Mouse (Mus musculus) forebrain, embryonic 13.5 days (tissue): ENCODE measurements around the gene Ppfia1. TPM values are rescaled to one million over a fixed set of nuclear protein-coding genes. Genes with fewer than 3 reads are reported as not detected.

ENCODE experiments used
- ATAC-seq: fragments of 200-750 bp; cut with Nextera tagmentation; 2 replicates; pipeline ENCODE4 v1.8.0; 2017
- H3K27ac ChIP-seq: fragments of 300-500 bp; sonication (generic); 2 replicates; pipeline ENCODE4 v1.5.1; 2015; ENCODE audit warnings: inconsistent platforms, mild to moderate bottlenecking, moderate library complexity
- H3K27me3 ChIP-seq: fragments of 300-500 bp; sonication (generic); 2 replicates; pipeline ENCODE4 v1.6.1; 2015; ENCODE audit warnings: mild to moderate bottlenecking, inconsistent platforms
- H3K36me3 ChIP-seq: fragments of 300-500 bp; sonication (generic); 2 replicates; pipeline ENCODE4 v1.6.1; 2015; ENCODE audit warnings: mild to moderate bottlenecking, inconsistent platforms; ENCODE audit not compliant: poor library complexity, severe bottlenecking
- H3K4me1 ChIP-seq: fragments of 300-500 bp; sonication (generic); 2 replicates; pipeline ENCODE4 v1.6.1; 2015; ENCODE audit warnings: inconsistent platforms
- H3K4me2 ChIP-seq: fragments of 300-500 bp; sonication (generic); 2 replicates; pipeline ENCODE4 v1.6.1; 2015; ENCODE audit warnings: inconsistent platforms, mild to moderate bottlenecking, moderate library complexity
- H3K4me3 ChIP-seq: fragments of 300-500 bp; sonication (generic); 2 replicates; pipeline ENCODE4 v1.5.1; 2015; ENCODE audit warnings: mild to moderate bottlenecking, inconsistent platforms
- H3K9ac ChIP-seq: fragments of 300-500 bp; sonication (generic); 2 replicates; pipeline ENCODE4 v1.6.1; 2015; ENCODE audit warnings: mild to moderate bottlenecking, inconsistent platforms
- H3K9me3 ChIP-seq: fragments of 300-500 bp; sonication (generic); replicated peaks from 2 replicates; pipeline ENCODE4 v1.6.1; 2016; ENCODE audit warnings: inconsistent platforms
- WGBS: fragments of 180-500 bp; shearing (Covaris S2); methylation state at CpG from one replicate; pipeline ENCODE4 v1.1.7; 2015; 5-methylcytosine and 5-hydroxymethylcytosine counted together
- polyA plus RNA-seq: library from polyadenylated mRNA; unstranded; fragments of >200 nt; fragmentation: Nextera tagmentation; extraction: Ambion mirVana; gene quantifications from 2 replicates; pipeline ENCODE4 v1.2.1, GENCODE M21; 2015

The Ppfia1 gene
- polyA plus RNA-seq, 1 experiment from 2014 or later: 29.0 TPM

- WGBS: 94% methylated on average over 5 of the region's 5 CpGs
- Histone ChIP-seq H3K27me3 (no peaks in the 10 kb centered on the region), H3K36me3 (peaks cover 55% of the 10 kb centered on the region)
Observed at GRCm38 (mm10) chr7:144519852-144520251, 33.7 kb downstream of the Ppfia1 start.

GRCm38 (mm10) chr7:144516711-144517110 lies 36.8 kb downstream of the Ppfia1 start:
- Histone ChIP-seq H3K4me2 (no peak overlapping the region), H3K9me3 (no peaks in the 10 kb centered on the region), H3K9ac (no peak overlapping the region), H3K27me3 (no peaks in the 10 kb centered on the region), H3K4me3 (no peak overlapping the region), H3K36me3 (peaks cover 87% of the 10 kb centered on the region), H3K27ac (no peak overlapping the region), H3K4me1 (no peaks in the 10 kb centered on the region)
- WGBS: 79% methylated on average over 5 of the region's 5 CpGs
- ATAC-seq: no peak

More at GRCm38 (mm10) chr7:144519852-144520251, 33.7 kb downstream of the Ppfia1 start:
- Histone ChIP-seq H3K9ac (no peak overlapping the region), H3K4me2 (no peak overlapping the region), H3K4me3 (no peak overlapping the region), H3K4me1 (no peaks in the 10 kb centered on the region), H3K27ac (no peak overlapping the region), H3K9me3 (no peaks in the 10 kb centered on the region)
- ATAC-seq: no peak

GRCm38 (mm10) chr7:144509090-144509489 lies 44.4 kb downstream of the Ppfia1 start:
- Histone ChIP-seq H3K4me1 (no peaks in the 10 kb centered on the region), H3K36me3 (peaks cover 98% of the 10 kb centered on the region), H3K4me3 (no peak overlapping the region)

GRCm38 (mm10) chr7:144506807-144507206 lies 46.7 kb downstream of the Ppfia1 start:
- Histone ChIP-seq H3K9ac (no peak overlapping the region), H3K27ac (no peak overlapping the region), H3K4me1 (no peaks in the 10 kb centered on the region), H3K4me2 (no peak overlapping the region), H3K36me3 (peaks cover 98% of the 10 kb centered on the region), H3K27me3 (no peaks in the 10 kb centered on the region), H3K9me3 (no peaks in the 10 kb centered on the region), H3K4me3 (no peak overlapping the region)
- no peak for ATAC-seq
- 100% methylated on average over 1 of the region's 1 CpGs for WGBS

More at GRCm38 (mm10) chr7:144509090-144509489, 44.4 kb downstream of the Ppfia1 start:
- no peak overlapping the region for H3K4me2 ChIP-seq
- no peak overlapping the region for H3K9ac ChIP-seq
- H3K27ac ChIP-seq: no peak overlapping the region
- WGBS: 95% methylated on average over 4 of the region's 4 CpGs
- no peaks in the 10 kb centered on the region for H3K9me3 ChIP-seq
- ATAC-seq: no peak
- H3K27me3 ChIP-seq: no peaks in the 10 kb centered on the region

- H3K36me3 ChIP-seq: peaks cover 98% of the 10 kb centered on the region
- ATAC-seq: no peak
- WGBS: 84% methylated on average over 4 of the region's 4 CpGs
Observed at GRCm38 (mm10) chr7:144503959-144504358, 49.6 kb downstream of the Ppfia1 start.

GRCm38 (mm10) chr7:144492931-144493330 lies 60.6 kb downstream of the Ppfia1 start:
- no peak for ATAC-seq
- no peak overlapping the region for H3K4me2 ChIP-seq
- no peaks in the 10 kb centered on the region for H3K9me3 ChIP-seq
- no peak overlapping the region for H3K4me3 ChIP-seq
- H3K9ac ChIP-seq: no peak overlapping the region
- no peaks in the 10 kb centered on the region for H3K4me1 ChIP-seq
- 89% methylated on average over 1 of the region's 1 CpGs for WGBS
- no peak overlapping the region for H3K27ac ChIP-seq
- no peaks in the 10 kb centered on the region for H3K27me3 ChIP-seq
- peaks cover 97% of the 10 kb centered on the region for H3K36me3 ChIP-seq

More at GRCm38 (mm10) chr7:144503959-144504358, 49.6 kb downstream of the Ppfia1 start:
- Histone ChIP-seq H3K27ac (no peak overlapping the region), H3K4me3 (no peak overlapping the region), H3K4me1 (no peaks in the 10 kb centered on the region), H3K27me3 (no peaks in the 10 kb centered on the region), H3K9me3 (no peaks in the 10 kb centered on the region), H3K4me2 (no peak overlapping the region), H3K9ac (no peak overlapping the region)

- Histone ChIP-seq H3K4me3 (no peak overlapping the region), H3K27ac (no peak overlapping the region), H3K4me1 (no peaks in the 10 kb centered on the region), H3K9me3 (no peaks in the 10 kb centered on the region), H3K9ac (no peak overlapping the region), H3K36me3 (peaks cover 95% of the 10 kb centered on the region), H3K27me3 (no peaks in the 10 kb centered on the region), H3K4me2 (no peak overlapping the region)
- no peak for ATAC-seq
- WGBS: 92% methylated on average over 8 of the region's 8 CpGs
Observed at GRCm38 (mm10) chr7:144490201-144490873, 63.2 kb downstream of the Ppfia1 start.

GRCm38 (mm10) chr7:144489067-144489774 lies 64.3 kb downstream of the Ppfia1 start:
- Histone ChIP-seq H3K4me1 (no peaks in the 10 kb centered on the region), H3K9me3 (no peaks in the 10 kb centered on the region), H3K9ac (no peak overlapping the region), H3K27ac (no peak overlapping the region), H3K27me3 (no peaks in the 10 kb centered on the region), H3K4me3 (no peak overlapping the region), H3K4me2 (no peak overlapping the region), H3K36me3 (peaks cover 94% of the 10 kb centered on the region)
- 94% methylated on average over 6 of the region's 6 CpGs for WGBS
- ATAC-seq: no peak

GRCm38 (mm10) chr7:144480314-144480713 lies 73.2 kb downstream of the Ppfia1 start:
- H3K9ac ChIP-seq: no peak overlapping the region
- H3K36me3 ChIP-seq: peaks cover 93% of the 10 kb centered on the region
- no peak overlapping the region for H3K27ac ChIP-seq
- H3K27me3 ChIP-seq: no peaks in the 10 kb centered on the region
- no peak for ATAC-seq
- H3K4me3 ChIP-seq: no peak overlapping the region
- H3K4me1 ChIP-seq: no peaks in the 10 kb centered on the region
- no peaks in the 10 kb centered on the region for H3K9me3 ChIP-seq
- H3K4me2 ChIP-seq: no peak overlapping the region

GRCm38 (mm10) chr7:144479569-144479968 lies 74.0 kb downstream of the Ppfia1 start:
- Histone ChIP-seq H3K4me3 (no peak overlapping the region), H3K4me2 (no peak overlapping the region), H3K9me3 (no peaks in the 10 kb centered on the region), H3K36me3 (peaks cover 86% of the 10 kb centered on the region), H3K4me1 (no peaks in the 10 kb centered on the region), H3K27me3 (no peaks in the 10 kb centered on the region), H3K9ac (no peak overlapping the region), H3K27ac (no peak overlapping the region)
- WGBS: 94% methylated on average over 1 of the region's 1 CpGs
- ATAC-seq: no peak

GRCm38 (mm10) chr7:144475741-144476140 lies 77.8 kb downstream of the Ppfia1 start:
- 90% methylated on average over 3 of the region's 3 CpGs for WGBS
- H3K4me3 ChIP-seq: no peak overlapping the region
- H3K9ac ChIP-seq: no peak overlapping the region
- H3K4me1 ChIP-seq: 0 out of 2 replicates have a peak, but pooled peaks cover 5% of the 10 kb centered on the region
- H3K27ac ChIP-seq: no peak overlapping the region
- no peaks in the 10 kb centered on the region for H3K9me3 ChIP-seq
- no peaks in the 10 kb centered on the region for H3K27me3 ChIP-seq
- H3K4me2 ChIP-seq: no peak overlapping the region
- no peak for ATAC-seq
- H3K36me3 ChIP-seq: peaks cover 48% of the 10 kb centered on the region

GRCm38 (mm10) chr7:144473486-144473885 lies 80.0 kb downstream of the Ppfia1 start:
- 80% methylated on average over 4 of the region's 4 CpGs for WGBS
- H3K27ac ChIP-seq: no peak overlapping the region
- H3K4me2 ChIP-seq: no peak overlapping the region
- no peak for ATAC-seq
- H3K9ac ChIP-seq: no peak overlapping the region
- no peaks in the 10 kb centered on the region for H3K27me3 ChIP-seq
- H3K36me3 ChIP-seq: peaks cover 25% of the 10 kb centered on the region
- no peaks in the 10 kb centered on the region for H3K9me3 ChIP-seq
- H3K4me3 ChIP-seq: no peak overlapping the region
- peaks cover 20% of the 10 kb centered on the region for H3K4me1 ChIP-seq
